Mouse (Mus musculus) bone marrow macrophage, adult 2 months (primary cell): ENCODE data around the gene Gm20481.

Experiments used
- CTCF ChIP-seq: IDR thresholded peaks from 2 replicates; pipeline ENCODE4 v1.5.1; 2012; ENCODE audit warnings: low read depth, mild to moderate bottlenecking, low read length, moderate library complexity
- POLR2A ChIP-seq: IDR thresholded peaks from 2 replicates; pipeline ENCODE4 v1.6.1; 2012; ENCODE audit warnings: mild to moderate bottlenecking, low read depth, low read length, borderline replicate concordance

- no peak for TF ChIP-seq CTCF
- TF ChIP-seq POLR2A = no peak
Observed at GRCm38 (mm10) chr17:35002153-35002865, 32.6 kb downstream of the Gm20481 start.
